Mouse (Mus musculus) kidney, adult 11 months (tissue): ENCODE results near the gene Sub1.

Source experiments
- DNase-seq: peaks from one replicate; pipeline ENCODE4 v3.0.0; 2022

Sub1 gene

GRCm38 (mm10) chr15:11996883-11997282 is at the start of gene Sub1:
Sub1 (minus strand) TSS chr15:11996983.
- no peak for DNase-seq

GRCm38 (mm10) chr15:12040407-12040710 is 43.6 kb upstream of the Sub1 start:
- DNase-seq, result no peak

- no peak for DNase-seq
These were observed 43.1 kb upstream of the Sub1 start for GRCm38 (mm10) chr15:12039671-12040406.

GRCm38 (mm10) chr15:12039256-12039655 is 42.5 kb upstream of the Sub1 start:
- no peak for DNase-seq

- DNase-seq, result no peak
These were observed 41.3 kb upstream of the Sub1 start for GRCm38 (mm10) chr15:12037866-12038625.

GRCm38 (mm10) chr15:12037217-12037616 is 40.4 kb upstream of the Sub1 start:
- no peak for DNase-seq

- DNase-seq, result no peak
These were observed 39.9 kb upstream of the Sub1 start for GRCm38 (mm10) chr15:12036675-12037074.

GRCm38 (mm10) chr15:12034317-12034716 is 37.5 kb upstream of the Sub1 start:
- DNase-seq, result no peak

- DNase-seq, result no peak
These were observed 36.4 kb upstream of the Sub1 start for GRCm38 (mm10) chr15:12033155-12033554.

- DNase-seq, result no peak
These were observed 35.7 kb upstream of the Sub1 start for GRCm38 (mm10) chr15:12032512-12032911.

GRCm38 (mm10) chr15:12031861-12032260 is 35.1 kb upstream of the Sub1 start:
- DNase-seq, result no peak

- DNase-seq, result no peak
These were observed 33.4 kb upstream of the Sub1 start for GRCm38 (mm10) chr15:12030221-12030620.

GRCm38 (mm10) chr15:12027807-12028206 is 31.0 kb upstream of the Sub1 start:
- DNase-seq, result no peak

- no peak for DNase-seq
These were observed 30.2 kb upstream of the Sub1 start for GRCm38 (mm10) chr15:12026932-12027450.

GRCm38 (mm10) chr15:12026026-12026425 is 29.2 kb upstream of the Sub1 start:
- no peak for DNase-seq

GRCm38 (mm10) chr15:12025341-12025740 is 28.6 kb upstream of the Sub1 start:
- no peak for DNase-seq

GRCm38 (mm10) chr15:12024791-12025268 is 28.0 kb upstream of the Sub1 start:
- DNase-seq, result no peak

- DNase-seq, result no peak
These were observed 22.7 kb upstream of the Sub1 start for GRCm38 (mm10) chr15:12019443-12019842.

GRCm38 (mm10) chr15:12018428-12018757 is 21.6 kb upstream of the Sub1 start:
- DNase-seq, result no peak

GRCm38 (mm10) chr15:12017700-12018427 is 21.1 kb upstream of the Sub1 start:
- no peak for DNase-seq

- no peak for DNase-seq
These were observed 17.6 kb upstream of the Sub1 start for GRCm38 (mm10) chr15:12014197-12014905.

GRCm38 (mm10) chr15:12013532-12014196 is 16.9 kb upstream of the Sub1 start:
- no peak for DNase-seq
